8 mouse cellular contexts compared by ENCODE assay signal in genomic region chr13:31556964-31557767, GRCm38 (mm10). TPM values are rescaled to one million over a fixed set of nuclear protein-coding genes. Genes with fewer than 3 reads are reported as not detected.
DNase-seq lines count a peak whose midpoint lies in the region; ATAC-seq and TF ChIP-seq lines count a peak whose summit lies in the region.

No protein-coding gene starts in this region.

- H3K4me1 ChIP-seq in lung, adult 2 months (ENCODE audit: control insufficient read depth, insufficient read depth, low read length): peaks cover 4% of the 10 kb centered on the region; the same call in 1 of the 2 replicates
- peaks cover 18% of the 10 kb centered on the region for H3K4me1 ChIP-seq in forebrain, embryonic 11.5 days (replicated peaks; ENCODE audit: control insufficient read depth, insufficient read depth, low read length)
- peaks cover 29% of the 10 kb centered on the region for H3K4me1 ChIP-seq in limb, embryonic 13.5 days
- H3K4me1 ChIP-seq in neural tube, embryonic 13.5 days (replicated peaks): peaks cover 31% of the 10 kb centered on the region

- H3K4me3 ChIP-seq in lung, adult 2 months (replicated peaks; ENCODE audit: extremely low read depth, low read depth, low read length): peak overlapping the region; percentile 71
- H3K4me3 ChIP-seq in forebrain, embryonic 11.5 days (ENCODE audit: low read depth, low read length): peak overlapping the region; percentile 55
- peak overlapping the region; percentile 63 for H3K4me3 ChIP-seq in limb, embryonic 13.5 days
- peak overlapping the region; percentile 51 for H3K4me3 ChIP-seq in neural tube, embryonic 13.5 days

- no peak overlapping the region for H3K9ac ChIP-seq in forebrain, embryonic 11.5 days (ENCODE audit: low read length)
- H3K9ac ChIP-seq in limb, embryonic 13.5 days: peak overlapping the region; percentile 61; the same call in 1 of the 2 replicates
- no peak overlapping the region for H3K9ac ChIP-seq in neural tube, embryonic 13.5 days

- no peak overlapping the region for H3K27ac ChIP-seq in forebrain, embryonic 11.5 days (ENCODE audit: low read depth, low read length)
- H3K27ac ChIP-seq in limb, embryonic 13.5 days: no peak overlapping the region
- no peak overlapping the region for H3K27ac ChIP-seq in neural tube, embryonic 13.5 days (replicated peaks)

- WGBS in lung, adult 2 months: 17% methylated on average over 24 of the region's 24 CpGs
- 6% methylated on average over 24 of the region's 24 CpGs for WGBS in forebrain, embryonic 11.5 days
- WGBS in limb, embryonic 13.5 days: 4% methylated on average over 24 of the region's 24 CpGs
- 4% methylated on average over 24 of the region's 24 CpGs for WGBS in neural tube, embryonic 13.5 days

- peaks cover 73% of the 10 kb centered on the region for H3K27me3 ChIP-seq in forebrain, embryonic 11.5 days (ENCODE audit: control insufficient read depth, insufficient read depth, low read length)
- H3K27me3 ChIP-seq in limb, embryonic 13.5 days: peaks cover 91% of the 10 kb centered on the region
- peaks cover 91% of the 10 kb centered on the region for H3K27me3 ChIP-seq in neural tube, embryonic 13.5 days

- H3K4me2 ChIP-seq in forebrain, embryonic 11.5 days (ENCODE audit: low read depth, low read length, severe bottlenecking): peak overlapping the region; percentile 99
- peak overlapping the region; percentile 99 for H3K4me2 ChIP-seq in limb, embryonic 13.5 days (replicated peaks)
- peak overlapping the region; percentile 96 for H3K4me2 ChIP-seq in neural tube, embryonic 13.5 days

- peak; percentile 28 for DNase-seq in lung, adult 2 months
- DNase-seq in lung, postnatal 14 days: no peak
- no peak for DNase-seq in forebrain, embryonic 11.5 days (ENCODE audit: low spot score)
- no peak for DNase-seq in adrenal gland, postnatal 10 days
- no peak for DNase-seq in spleen, postnatal 10 days (ENCODE audit: low spot score in 2 of 2)
- no peak for DNase-seq in layer of hippocampus, postnatal 36 days

- no peak for TF ChIP-seq POLR2A in lung, adult 2 months (IDR thresholded peaks at IDR 0.05; ENCODE audit: borderline replicate concordance, extremely low read depth, low read depth, low read length)

- ATAC-seq in forebrain, embryonic 11.5 days (replicated peaks; ENCODE audit: low FRiP score): no peak
- ATAC-seq in limb, embryonic 13.5 days (ENCODE audit: low FRiP score, low read depth): no peak
- no peak for ATAC-seq in neural tube, embryonic 13.5 days (ENCODE audit: low read depth)

- no peaks in the 10 kb centered on the region for H3K36me3 ChIP-seq in forebrain, embryonic 11.5 days (ENCODE audit: control insufficient read depth, insufficient read depth, low read length)
- no peaks in the 10 kb centered on the region for H3K36me3 ChIP-seq in limb, embryonic 13.5 days
- no peaks in the 10 kb centered on the region for H3K36me3 ChIP-seq in neural tube, embryonic 13.5 days

- TF ChIP-seq CTCF in lung, adult 2 months (IDR thresholded peaks at IDR 0.05; ENCODE audit: insufficient read depth, low read length): no peak

- H3K9me3 ChIP-seq in forebrain, embryonic 11.5 days (ENCODE audit: control insufficient read depth, low read length): no peaks in the 10 kb centered on the region
- no peaks in the 10 kb centered on the region for H3K9me3 ChIP-seq in limb, embryonic 13.5 days
- no peaks in the 10 kb centered on the region for H3K9me3 ChIP-seq in neural tube, embryonic 13.5 days

RNA-seq across cellular contexts. Expression of gene Foxq1, which starts 1.2 kb away (rescaled TPM):
- 6.4 and 7.9 TPM in 2 replicates for polyA plus RNA-seq in lung, adult 2 months (2012; rRNA removed)
- polyA plus RNA-seq in forebrain, embryonic 11.5 days (2014; fragmentation: Nextera tagmentation; extraction: Ambion mirVana): 1.5 and 1.6 TPM in 2 replicates
- polyA plus RNA-seq in limb, embryonic 13.5 days (2015; fragmentation: Nextera tagmentation; extraction: Ambion mirVana): 0.56 and 0.87 TPM in 2 replicates
- 2.3 and 2.5 TPM in 2 replicates for polyA plus RNA-seq in neural tube, embryonic 13.5 days (2015; fragmentation: Nextera tagmentation; extraction: Ambion mirVana)
- 1 to 10 TPM; 1.7 to 2.7 TPM for total RNA-seq in adrenal gland, postnatal 10 days (2021)
- 1 to 10 TPM; 1.9 to 2.0 TPM for total RNA-seq in layer of hippocampus, postnatal 36 days (2021)

RNA-seq across cellular contexts. Expression of gene A530084C06Rik, which starts 2.0 kb away (rescaled TPM):
- 0.67 and 0.88 TPM in 2 replicates for polyA plus RNA-seq in lung, adult 2 months (2012; rRNA removed)
- not detected in 2 replicates for polyA plus RNA-seq in forebrain, embryonic 11.5 days (2014; fragmentation: Nextera tagmentation; extraction: Ambion mirVana)
- not detected in 2 replicates for polyA plus RNA-seq in limb, embryonic 13.5 days (2015; fragmentation: Nextera tagmentation; extraction: Ambion mirVana)
- polyA plus RNA-seq in neural tube, embryonic 13.5 days (2015; fragmentation: Nextera tagmentation; extraction: Ambion mirVana): not detected in 2 replicates
- under 1 TPM; 0.09 TPM for total RNA-seq in adrenal gland, postnatal 10 days (2021)
- under 1 TPM; 0.68 to 0.95 TPM for total RNA-seq in layer of hippocampus, postnatal 36 days (2021)
